Mouse (Mus musculus): Measurements from ENCODE around the gene Apoc1. TPM values are rescaled to one million over a fixed set of nuclear protein-coding genes. Genes with fewer than 3 reads are reported as not detected.
A peak's percentile ranks its signal among the peaks of the same experiment; 100 is the strongest.

The Apoc1 gene
- total and polyA plus RNA-seq, 2 experiments from 2014 or later: 2.3 to 14.2 TPM

DNA sequence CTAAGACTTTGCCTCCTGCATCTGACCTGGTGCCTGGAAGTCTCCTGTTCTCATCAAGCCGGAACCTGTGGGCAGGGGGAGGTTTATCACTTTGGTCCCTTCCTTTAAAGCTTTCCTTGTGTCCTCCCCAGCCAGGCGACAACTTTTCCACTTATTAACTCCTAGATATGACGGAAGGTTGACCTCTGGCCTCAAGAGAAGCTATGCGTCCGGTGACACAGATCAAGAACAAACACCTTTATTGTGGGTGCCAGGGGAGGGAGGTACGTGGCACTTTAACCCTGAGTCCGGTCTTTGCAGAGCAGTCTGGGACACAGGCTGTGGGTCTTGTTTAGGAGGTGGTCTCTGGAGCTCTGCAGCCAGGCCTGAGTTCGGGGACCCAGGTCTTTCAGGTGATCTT, 14.6 kb downstream of the Apoc1 start, which contains the start of gene Apoc2:
Gene Apoc2, minus strand, starts transcription at position 70 of the 400 bp plus-strand sequence.
- Histone ChIP-seq H3K4me1 (ENCODE audit: insufficient read depth, low read length) (no peaks in the 10 kb centered on the region), H3K27me3 (ENCODE audit: insufficient read depth, low read length) (no peaks in the 10 kb centered on the region), H3K9ac (replicated peaks; ENCODE audit: low read length) (no peak within 1 kb of the TSS), H3K36me3 (ENCODE audit: insufficient read depth, low read length) (no peaks in the 10 kb centered on the region), H3K4me3 (ENCODE audit: low read length) (no peak within 1 kb of the TSS), H3K4me2 (ENCODE audit: low read depth, low read length) (no peak within 1 kb of the TSS), H3K27ac (no peak within 1 kb of the TSS), H3K9me3 (ENCODE audit: low read length) (no peaks in the 10 kb centered on the region)
- 85% methylated on average over 8 of the region's 8 CpGs for WGBS
- DNase-seq (ENCODE audit: low spot score): no peak
- ATAC-seq: no peak
- TF ChIP-seq CTCF (IDR thresholded peaks at IDR 0.05; ENCODE audit: low read depth): no peak

DNA sequence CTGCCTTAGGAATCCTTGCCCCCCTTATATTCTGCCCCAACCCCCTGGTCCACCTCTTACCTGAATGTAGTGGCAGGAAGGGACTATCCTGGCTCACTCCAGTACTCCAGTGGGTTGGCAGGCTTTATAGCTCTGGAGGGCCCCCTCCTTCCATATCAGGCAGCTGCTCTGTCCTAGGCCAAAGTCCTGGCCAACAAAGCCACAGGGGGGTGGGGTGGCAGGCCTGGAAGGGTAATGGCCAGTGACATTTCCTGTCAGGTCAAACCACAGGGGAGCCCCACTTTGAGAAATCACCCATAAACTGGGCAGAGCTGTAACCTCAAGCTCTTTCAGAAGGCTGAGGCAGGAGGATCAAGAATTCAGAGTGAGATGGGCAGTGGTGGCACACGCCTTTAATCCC, 15.8 kb downstream of the Apoc1 start:
- TF ChIP-seq CTCF (IDR thresholded peaks at IDR 0.05; ENCODE audit: low read depth): no peak
- no peak overlapping the region for H3K4me3 ChIP-seq (ENCODE audit: low read length)
- 75% methylated on average over 1 of the region's 1 CpGs for WGBS
- H3K9me3 ChIP-seq (ENCODE audit: low read length): no peaks in the 10 kb centered on the region
- ATAC-seq (no peak), DNase-seq (ENCODE audit: low spot score) (no peak)
- H3K27ac ChIP-seq: no peak overlapping the region
- no peak overlapping the region for H3K4me2 ChIP-seq (ENCODE audit: low read depth, low read length)
- H3K27me3 ChIP-seq (ENCODE audit: insufficient read depth, low read length): no peaks in the 10 kb centered on the region
- no peak overlapping the region for H3K9ac ChIP-seq (replicated peaks; ENCODE audit: low read length)
- H3K4me1 ChIP-seq (ENCODE audit: insufficient read depth, low read length): no peaks in the 10 kb centered on the region
- no peaks in the 10 kb centered on the region for H3K36me3 ChIP-seq (ENCODE audit: insufficient read depth, low read length)

DNA sequence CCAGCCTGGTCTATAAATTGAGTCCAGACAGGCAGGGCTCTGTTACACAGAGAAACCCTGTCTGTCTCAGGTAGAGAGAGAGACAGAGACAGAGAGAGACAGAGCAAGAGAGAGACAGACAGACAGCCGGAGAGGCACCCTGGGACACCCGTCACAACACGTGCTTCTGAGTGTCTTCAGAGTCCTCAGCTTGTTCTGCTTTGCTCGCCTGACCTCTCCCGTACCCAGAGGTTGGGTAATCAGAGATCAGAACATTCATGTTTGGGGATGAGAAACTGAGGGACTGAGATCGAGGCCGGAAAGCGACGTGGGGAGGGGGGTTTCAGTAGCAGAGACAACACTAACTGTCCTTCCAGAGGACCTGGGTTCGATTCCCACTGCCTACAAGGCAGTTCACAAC, 16.6 kb downstream of the Apoc1 start:
- DNase-seq (ENCODE audit: low spot score): no peak
- Histone ChIP-seq H3K27me3 (ENCODE audit: insufficient read depth, low read length) (no peaks in the 10 kb centered on the region), H3K9ac (replicated peaks; ENCODE audit: low read length) (no peak overlapping the region), H3K4me1 (ENCODE audit: insufficient read depth, low read length) (no peaks in the 10 kb centered on the region), H3K36me3 (ENCODE audit: insufficient read depth, low read length) (no peaks in the 10 kb centered on the region), H3K27ac (no peak overlapping the region), H3K9me3 (ENCODE audit: low read length) (no peaks in the 10 kb centered on the region), H3K4me3 (ENCODE audit: low read length) (no peak overlapping the region), H3K4me2 (ENCODE audit: low read depth, low read length) (no peak overlapping the region)
- no peak for TF ChIP-seq CTCF (IDR thresholded peaks at IDR 0.05; ENCODE audit: low read depth)
- ATAC-seq: no peak
- 84% methylated on average over 10 of the region's 10 CpGs for WGBS

DNA sequence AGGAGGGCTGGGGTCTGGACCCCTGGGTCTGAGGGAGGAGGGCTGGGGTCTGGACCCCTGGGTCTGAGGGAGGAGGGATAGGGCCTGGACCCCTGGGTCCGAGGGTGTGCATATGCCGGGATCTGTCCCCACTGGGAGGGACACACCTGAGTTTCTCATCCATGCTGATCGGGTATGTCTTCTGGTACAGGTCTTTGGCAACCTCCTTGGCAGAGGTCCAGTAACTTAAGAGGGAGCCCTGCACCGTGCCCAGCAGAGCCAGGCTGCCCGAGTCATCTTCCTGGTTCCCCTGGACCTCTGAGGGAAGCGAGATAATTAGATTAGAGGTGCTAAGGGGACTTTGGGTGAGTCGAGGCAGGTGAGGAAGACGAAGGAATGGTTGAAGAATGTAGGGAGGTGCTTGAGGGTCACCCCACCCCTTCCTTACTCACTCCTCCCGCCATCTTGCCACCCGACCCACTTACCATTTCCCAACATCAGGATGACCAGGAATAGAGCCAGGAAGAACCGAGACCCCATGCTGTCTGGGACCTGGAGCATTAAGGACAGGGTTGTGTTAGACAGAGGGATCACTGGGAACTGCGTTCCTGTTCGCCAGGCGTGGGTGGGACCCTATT, 19.3 kb downstream of the Apoc1 start:
- no peak overlapping the region for H3K27ac ChIP-seq
- no peaks in the 10 kb centered on the region for H3K27me3 ChIP-seq (ENCODE audit: insufficient read depth, low read length)
- DNase-seq (ENCODE audit: low spot score): no peak
- H3K9me3 ChIP-seq (ENCODE audit: low read length): no peaks in the 10 kb centered on the region
- no peak for ATAC-seq
- WGBS: 61% methylated on average over 14 of the region's 14 CpGs
- H3K4me1 ChIP-seq (ENCODE audit: insufficient read depth, low read length): no peaks in the 10 kb centered on the region
- H3K9ac ChIP-seq (replicated peaks; ENCODE audit: low read length): no peak overlapping the region
- no peak overlapping the region for H3K4me2 ChIP-seq (ENCODE audit: low read depth, low read length)
- H3K4me3 ChIP-seq (ENCODE audit: low read length): no peak overlapping the region
- no peak for TF ChIP-seq CTCF (IDR thresholded peaks at IDR 0.05; ENCODE audit: low read depth)
- no peaks in the 10 kb centered on the region for H3K36me3 ChIP-seq (ENCODE audit: insufficient read depth, low read length)

DNA sequence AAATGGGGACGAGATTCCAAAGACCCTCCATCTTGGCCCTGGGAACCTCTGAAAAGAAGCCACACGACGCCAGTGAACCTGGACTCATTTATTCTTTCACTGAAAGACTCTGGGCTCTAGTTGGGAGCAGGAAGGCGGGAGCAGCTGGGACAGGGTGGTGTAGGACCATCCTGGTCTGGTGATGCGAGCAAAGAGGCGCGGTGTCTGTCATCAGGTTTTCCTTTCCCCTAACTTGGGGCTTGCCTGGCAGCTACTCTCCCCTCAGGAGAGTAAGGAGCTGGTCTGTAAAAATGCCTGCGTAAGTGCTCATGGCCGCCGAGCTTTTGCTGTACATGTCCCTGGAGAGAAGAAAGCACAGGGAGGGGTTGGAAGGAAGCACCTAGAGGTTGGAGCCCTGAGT, 20.9 kb downstream of the Apoc1 start:
- no peaks in the 10 kb centered on the region for H3K36me3 ChIP-seq (ENCODE audit: insufficient read depth, low read length)
- ATAC-seq (no peak), DNase-seq (ENCODE audit: low spot score) (no peak)
- H3K27ac ChIP-seq: no peak overlapping the region
- H3K4me1 ChIP-seq (ENCODE audit: insufficient read depth, low read length): no peaks in the 10 kb centered on the region
- no peaks in the 10 kb centered on the region for H3K27me3 ChIP-seq (ENCODE audit: insufficient read depth, low read length)
- WGBS: 71% methylated on average over 10 of the region's 10 CpGs
- H3K4me3 ChIP-seq (ENCODE audit: low read length): no peak overlapping the region
- TF ChIP-seq CTCF (IDR thresholded peaks at IDR 0.05; ENCODE audit: low read depth): no peak
- no peak overlapping the region for H3K9ac ChIP-seq (replicated peaks; ENCODE audit: low read length)
- H3K9me3 ChIP-seq (ENCODE audit: low read length): no peaks in the 10 kb centered on the region
- no peak overlapping the region for H3K4me2 ChIP-seq (ENCODE audit: low read depth, low read length)

DNA sequence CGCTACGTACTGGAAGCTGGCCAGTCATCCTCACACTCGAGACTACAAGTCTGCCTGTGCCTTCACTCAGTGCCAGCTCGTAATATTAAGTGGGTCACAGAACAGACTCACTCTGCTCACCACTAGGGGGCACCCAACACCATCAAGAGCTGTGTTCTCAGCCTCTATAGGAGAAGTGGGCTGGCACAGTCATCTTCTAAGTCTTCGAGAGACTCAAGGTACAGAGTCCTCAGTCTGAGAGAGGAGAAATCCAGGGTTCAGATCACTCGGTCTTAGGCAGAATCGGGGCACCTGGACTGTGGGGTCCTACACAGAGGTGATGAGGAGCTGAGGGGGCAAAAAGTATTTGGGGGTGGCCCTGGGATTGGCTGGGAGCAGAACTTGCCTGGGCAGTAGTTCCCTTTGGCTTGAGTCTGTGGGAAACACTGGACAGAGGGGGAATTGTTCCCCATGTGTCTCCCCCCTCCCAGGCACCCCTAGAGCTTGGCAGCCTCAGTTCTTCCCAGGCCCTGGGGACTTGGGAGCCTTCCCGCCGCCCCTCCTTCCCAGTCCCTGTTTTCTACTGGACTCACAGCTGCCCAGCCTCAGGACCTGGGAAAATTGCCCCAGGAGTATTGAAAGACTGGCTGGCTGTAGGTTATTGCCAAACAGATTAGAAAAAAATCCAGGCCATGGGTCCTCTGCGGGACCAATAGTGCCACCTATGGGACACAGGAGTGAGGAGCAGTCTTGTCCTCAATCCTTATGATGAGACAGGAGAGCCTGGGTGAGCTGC, 23.3 kb downstream of the Apoc1 start:
- Histone ChIP-seq H3K36me3 (ENCODE audit: insufficient read depth, low read length) (no peaks in the 10 kb centered on the region), H3K9me3 (ENCODE audit: low read length) (no peaks in the 10 kb centered on the region), H3K4me1 (ENCODE audit: insufficient read depth, low read length) (no peaks in the 10 kb centered on the region; the same call in 1 of the 2 replicates), H3K9ac (replicated peaks; ENCODE audit: low read length) (peak overlapping the region; percentile 17; the same call in 1 of the 2 replicates), H3K4me2 (ENCODE audit: low read depth, low read length) (peak overlapping the region; percentile 31; the same call in 1 of the 2 replicates), H3K4me3 (ENCODE audit: low read length) (no peak overlapping the region), H3K27ac (peak overlapping the region; percentile 86), H3K27me3 (ENCODE audit: insufficient read depth, low read length) (no peaks in the 10 kb centered on the region)
- ATAC-seq (peak; percentile 85), DNase-seq (ENCODE audit: low spot score) (peak; percentile 97)
- peak; percentile 99 for TF ChIP-seq CTCF (IDR thresholded peaks at IDR 0.05; ENCODE audit: low read depth)
- 9% methylated on average over 10 of the region's 10 CpGs for WGBS

DNA sequence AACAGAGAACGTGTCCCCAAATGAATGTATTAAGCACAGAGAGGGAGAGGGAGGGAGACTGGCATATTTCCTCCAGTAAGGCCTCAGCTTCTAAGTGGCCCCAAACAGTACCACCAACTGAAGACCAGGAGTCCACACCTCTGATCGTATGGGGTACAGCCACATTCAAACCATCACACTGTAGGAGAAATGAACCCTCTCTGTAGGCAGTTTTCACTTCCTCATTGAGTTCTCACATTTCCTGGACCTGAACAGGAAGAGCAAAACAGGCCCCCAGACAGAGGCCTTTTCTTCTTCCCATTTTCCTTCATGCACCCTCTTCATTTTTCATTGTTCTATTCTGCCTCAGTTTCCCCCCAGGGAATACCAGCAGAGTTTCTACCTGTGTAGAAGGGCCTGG, 25.0 kb downstream of the Apoc1 start:
- no peaks in the 10 kb centered on the region for H3K36me3 ChIP-seq (ENCODE audit: insufficient read depth, low read length)
- H3K27me3 ChIP-seq (ENCODE audit: insufficient read depth, low read length): no peaks in the 10 kb centered on the region
- H3K4me2 ChIP-seq (ENCODE audit: low read depth, low read length): no peak overlapping the region
- no peak for TF ChIP-seq CTCF (IDR thresholded peaks at IDR 0.05; ENCODE audit: low read depth)
- no peaks in the 10 kb centered on the region for H3K9me3 ChIP-seq (ENCODE audit: low read length)
- H3K4me3 ChIP-seq (ENCODE audit: low read length): no peak overlapping the region
- DNase-seq (ENCODE audit: low spot score) (no peak), ATAC-seq (no peak)
- peaks cover 7% of the 10 kb centered on the region for H3K4me1 ChIP-seq (ENCODE audit: insufficient read depth, low read length)
- 83% methylated on average over 2 of the region's 2 CpGs for WGBS
- H3K9ac ChIP-seq (replicated peaks; ENCODE audit: low read length): no peak overlapping the region
- H3K27ac ChIP-seq: no peak overlapping the region
